Mouse (Mus musculus) right cerebral cortex, postnatal 36 days (tissue): ENCODE measurements around the gene Crtc1.
A peak's percentile ranks its signal among the peaks of the same experiment; 100 is the strongest.

Experiments used
- DNase-seq, 2 experiments: peaks; one replicate each; pipeline ENCODE4 v3.0.0; 2022; ENCODE audit warnings: low spot score in 2 of 2, mixed read lengths in 1 of 2

Crtc1 gene

GRCm38 (mm10) chr8:70422722-70423121 lies 16.7 kb downstream of the Crtc1 start:
- no peak for DNase-seq

DNA sequence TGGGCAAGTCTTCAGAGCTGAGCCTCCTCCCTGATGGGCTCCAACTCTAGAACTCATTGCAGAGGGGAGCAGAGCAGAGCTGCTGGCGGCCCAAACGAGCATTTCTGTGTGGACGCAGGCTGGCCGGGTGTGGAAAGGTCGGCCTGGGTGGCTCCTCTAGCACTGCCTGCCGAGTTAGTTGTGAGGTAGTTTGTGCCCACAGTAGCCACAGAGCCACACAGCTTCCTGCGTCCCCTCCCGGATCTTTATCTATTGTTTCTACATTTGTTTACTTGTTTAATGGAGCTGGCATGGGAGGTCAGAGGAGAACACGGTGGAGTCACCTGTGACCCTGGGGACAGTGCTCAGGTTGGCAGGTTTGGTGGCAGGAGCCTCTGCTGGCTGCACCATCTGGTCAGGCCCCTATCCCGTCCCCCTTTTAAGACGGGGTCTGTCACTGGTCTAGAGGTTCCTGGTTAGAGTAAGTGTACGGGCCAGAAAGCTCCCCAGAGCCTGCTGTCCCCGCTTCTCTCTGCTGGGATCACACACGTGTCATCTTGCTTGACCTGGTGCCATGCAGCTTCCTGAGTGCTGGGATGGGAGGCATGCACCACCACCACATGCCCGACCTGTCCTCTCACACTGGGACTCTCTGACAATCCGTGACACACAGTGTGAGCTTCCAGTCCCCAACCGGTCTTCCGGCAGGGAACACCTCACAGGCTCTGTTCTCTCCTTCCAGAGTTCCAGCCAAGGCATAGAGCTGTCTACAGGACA lies 17.9 kb downstream of the Crtc1 start:
- no peak for DNase-seq

DNA sequence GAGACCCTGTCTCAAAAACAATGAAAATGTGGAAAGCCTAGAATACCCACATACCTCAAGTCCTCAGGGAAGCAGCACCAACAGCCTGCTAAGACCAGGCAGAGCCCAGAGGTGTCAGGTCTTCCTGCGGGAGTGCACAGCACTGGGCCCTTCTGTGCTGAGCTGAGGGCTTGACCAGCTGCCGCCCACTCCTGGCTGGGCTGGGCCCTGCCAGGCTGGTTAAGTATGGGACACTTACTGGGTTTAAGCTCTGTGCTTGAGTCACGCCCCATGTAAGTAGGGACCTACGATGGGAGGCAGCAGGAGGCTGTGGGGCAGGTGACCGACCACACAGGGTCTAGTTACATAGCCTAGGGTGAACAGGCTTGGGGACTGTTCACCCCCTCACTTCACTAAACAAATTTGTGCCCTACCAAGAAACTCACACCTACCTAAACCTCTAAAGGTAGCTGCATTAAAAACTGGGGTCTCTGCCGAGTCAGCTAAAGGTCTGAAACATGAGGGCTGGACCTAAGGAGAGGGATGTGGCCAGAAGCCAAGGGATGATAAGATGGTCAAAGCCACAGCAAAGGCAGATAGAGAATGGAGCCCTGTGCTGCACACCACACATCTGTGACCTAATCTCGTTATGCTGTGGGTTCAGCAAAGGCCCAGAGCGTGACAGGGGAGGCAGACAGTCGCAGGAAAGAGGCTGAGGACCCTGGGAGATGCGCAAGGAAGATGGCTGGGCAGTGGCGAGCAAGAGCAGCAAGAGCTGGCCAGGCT lies 19.3 kb downstream of the Crtc1 start:
- no peak for DNase-seq

DNA sequence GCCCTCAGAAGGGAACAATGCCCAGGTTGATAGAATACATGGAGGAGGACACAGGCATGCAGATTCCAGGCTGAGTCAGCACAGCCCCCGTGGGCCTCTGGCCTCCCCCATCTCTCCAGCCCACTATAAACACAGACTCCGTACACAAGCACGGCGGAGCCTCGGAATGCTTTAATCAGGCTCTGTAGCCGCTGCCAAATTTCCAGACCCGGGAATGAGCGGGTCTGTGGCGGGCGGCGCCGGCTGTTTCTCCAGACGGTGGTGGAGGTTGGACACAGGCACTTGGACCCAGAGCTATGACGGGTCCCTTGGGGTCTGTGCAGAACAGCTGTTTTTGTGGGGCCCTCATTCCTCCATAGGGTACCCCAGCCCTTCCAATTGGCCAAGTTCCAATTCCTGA lies 20.4 kb downstream of the Crtc1 start:
- peak; percentile 57 to 66 for DNase-seq

DNA sequence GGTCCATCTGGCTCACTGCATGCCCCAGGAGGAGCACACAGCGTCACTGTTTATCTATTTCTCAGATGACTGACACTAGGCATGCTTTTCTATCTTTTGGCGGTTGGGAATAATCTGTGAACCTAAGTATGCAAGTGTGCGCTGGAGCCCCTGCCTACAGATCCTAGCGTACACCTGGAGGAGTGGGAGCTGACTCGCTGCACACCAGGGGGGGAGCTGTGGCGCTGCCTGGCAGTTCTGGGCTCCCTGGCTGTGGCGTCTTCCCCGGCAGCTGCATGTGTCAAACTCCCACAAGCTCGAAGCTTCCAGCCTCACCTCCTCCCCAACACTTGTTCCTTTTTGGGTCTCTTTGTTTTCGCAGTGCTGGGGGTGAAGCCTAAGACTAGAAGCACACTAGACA lies 21.5 kb downstream of the Crtc1 start:
- DNase-seq: peak; percentile 85 to 91

GRCm38 (mm10) chr8:70416941-70417340 lies 22.4 kb downstream of the Crtc1 start:
- peak in 1 of 2 experiments; percentile 72 for DNase-seq

- no peak for DNase-seq
Observed at GRCm38 (mm10) chr8:70415540-70416451, 23.6 kb downstream of the Crtc1 start.

GRCm38 (mm10) chr8:70414310-70414946 lies 25.0 kb downstream of the Crtc1 start:
- DNase-seq: no peak

GRCm38 (mm10) chr8:70410281-70410680 lies 29.1 kb downstream of the Crtc1 start:
- no peak for DNase-seq

GRCm38 (mm10) chr8:70409455-70409871 lies 29.9 kb downstream of the Crtc1 start:
- DNase-seq: peak in 1 of 2 experiments; percentile 42

- DNase-seq: no peak
Observed at GRCm38 (mm10) chr8:70409019-70409418, 30.4 kb downstream of the Crtc1 start.

DNA sequence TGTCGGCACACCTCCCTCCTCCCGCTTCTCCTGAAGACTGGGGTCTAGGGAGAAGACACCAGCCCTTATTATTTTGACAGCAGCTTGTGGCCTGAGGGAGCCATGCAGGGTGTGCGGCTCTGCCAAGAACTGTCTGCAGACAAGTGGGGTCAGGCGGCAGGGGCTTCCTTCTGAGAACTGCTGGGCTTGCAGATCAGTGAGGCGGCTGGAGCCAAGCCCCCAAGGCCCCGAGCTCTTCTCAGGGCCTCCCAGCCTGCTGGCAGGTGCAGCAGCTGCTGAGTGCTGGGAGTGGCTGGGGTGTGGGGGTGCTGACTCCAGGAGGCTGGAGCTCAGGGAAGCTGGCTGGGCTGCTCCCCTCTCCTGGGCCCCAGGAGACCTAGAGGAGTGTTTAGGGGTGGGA lies 31.1 kb downstream of the Crtc1 start:
- DNase-seq: no peak

- no peak for DNase-seq
Observed at GRCm38 (mm10) chr8:70406427-70407069, 32.8 kb downstream of the Crtc1 start.

GRCm38 (mm10) chr8:70405189-70405588 lies 34.2 kb downstream of the Crtc1 start:
- DNase-seq: no peak

- no peak for DNase-seq
Observed at GRCm38 (mm10) chr8:70404212-70404611, 35.2 kb downstream of the Crtc1 start.

DNA sequence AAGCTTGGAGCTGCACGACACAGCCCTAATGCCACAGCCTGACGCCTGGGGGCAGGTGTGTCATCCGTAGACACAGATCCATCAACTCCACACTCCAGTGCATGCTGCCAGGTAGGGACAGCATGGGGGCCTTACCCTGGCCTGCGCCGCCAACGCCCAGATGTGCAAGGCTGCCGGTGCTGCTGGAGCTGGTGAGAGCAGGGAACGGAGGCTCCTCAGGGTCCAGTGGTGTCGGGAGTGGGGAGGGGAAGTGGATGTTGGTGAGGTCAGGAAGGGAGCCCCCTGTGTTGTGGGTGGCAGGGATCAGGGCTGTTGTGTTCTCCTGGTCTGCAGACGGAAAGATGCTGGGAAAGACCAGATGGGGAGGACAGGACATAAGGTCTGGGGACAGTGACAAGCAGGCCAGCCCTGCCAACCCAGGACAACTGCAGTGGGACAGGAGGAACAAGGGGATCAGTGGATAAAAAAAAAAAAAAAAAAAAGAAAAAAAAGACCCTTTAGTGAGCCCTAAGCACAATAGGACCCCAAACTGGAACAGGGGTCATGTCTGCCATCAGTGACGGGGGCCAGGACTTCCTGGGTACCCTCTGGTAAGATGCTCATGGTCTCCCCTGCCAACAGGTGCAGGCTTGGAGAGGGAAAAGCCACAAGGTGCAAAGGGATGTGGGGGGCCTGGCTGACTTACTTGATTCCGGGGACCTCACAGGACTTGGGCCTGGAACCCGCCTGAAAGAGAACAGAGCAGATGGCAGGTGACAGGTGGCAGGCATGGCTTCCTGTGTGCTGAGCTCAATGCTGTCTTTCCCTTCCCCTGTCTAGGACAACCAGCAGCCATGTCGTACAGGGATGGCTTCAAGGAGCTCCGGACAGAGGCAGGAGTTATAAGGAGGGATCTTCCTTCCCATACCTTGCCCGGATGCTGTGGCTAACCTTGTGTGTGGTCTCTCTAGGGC lies 41.5 kb downstream of the Crtc1 start:
- no peak for DNase-seq

DNA sequence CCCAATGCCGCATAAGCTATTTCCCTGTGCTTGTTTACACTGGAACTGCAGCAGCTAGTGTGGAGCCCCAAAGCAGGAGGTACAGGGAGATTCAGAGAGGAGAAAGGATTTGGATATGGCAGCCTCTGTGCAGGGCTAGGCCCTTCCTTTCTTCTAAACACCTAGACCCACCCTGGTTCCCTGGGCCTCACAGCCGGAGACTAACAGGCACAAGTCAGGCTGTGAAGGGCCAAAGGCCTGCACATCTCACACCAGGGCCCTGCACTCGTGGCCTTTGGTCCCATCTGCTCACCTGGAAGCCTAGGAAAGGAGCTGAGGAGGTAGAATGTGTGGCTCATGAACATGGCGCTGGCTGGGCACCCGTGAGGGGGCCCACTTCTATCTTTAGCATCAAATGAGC lies 43.2 kb downstream of the Crtc1 start:
- DNase-seq: no peak

GRCm38 (mm10) chr8:70395649-70396048 lies 43.7 kb downstream of the Crtc1 start:
- DNase-seq: no peak

DNA sequence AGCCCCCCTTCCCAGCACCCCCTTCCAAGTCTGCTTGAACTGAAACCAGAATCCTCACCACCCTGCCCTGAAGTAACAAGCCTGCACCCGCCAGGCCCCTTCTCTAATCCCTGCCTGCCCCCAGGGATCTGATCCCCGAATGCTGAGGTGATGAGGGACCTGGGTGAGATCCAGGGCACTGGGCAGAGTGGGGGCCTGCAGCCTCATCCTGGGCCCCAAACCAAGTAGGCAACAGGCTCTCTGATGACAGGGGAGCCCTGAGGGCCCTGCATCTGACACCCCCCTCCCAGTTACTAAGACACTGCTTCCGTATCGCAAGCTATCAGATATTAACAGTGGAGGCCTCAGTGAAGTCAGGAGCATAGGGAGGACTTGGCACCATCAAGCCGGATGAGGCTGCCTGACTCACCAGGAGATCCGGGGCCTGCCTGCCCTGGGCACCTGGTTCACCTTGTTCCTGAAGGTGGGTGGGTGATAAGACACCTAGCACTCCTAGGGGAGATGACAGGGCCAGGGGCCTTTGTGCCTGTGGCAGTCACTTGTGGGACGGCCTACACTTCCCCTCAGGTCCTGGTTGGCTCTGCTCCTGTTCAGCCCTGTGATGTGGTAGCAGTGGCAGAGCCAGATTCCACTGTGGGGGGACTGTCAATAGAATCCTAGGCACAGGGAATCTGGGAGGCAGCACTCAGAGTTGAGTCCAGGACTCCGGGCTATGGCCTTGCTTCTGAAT lies 44.9 kb downstream of the Crtc1 start:
- DNase-seq: no peak
